Mouse (Mus musculus) myocyte (in vitro differentiated cells): ENCODE data around the gene Pam16.

Experiments used
- CEBPB ChIP-seq: IDR thresholded peaks from 2 replicates; pipeline ENCODE4 v1.6.1; 2011; ENCODE audit warnings: mild to moderate bottlenecking, moderate library complexity; ENCODE audit not compliant: poor library complexity, insufficient read depth, severe bottlenecking
- E2F4 ChIP-seq: IDR thresholded peaks from one replicate; pipeline ENCODE4 v1.6.1; 2011; ENCODE audit warnings: mild to moderate bottlenecking, control low read depth, moderate library complexity; ENCODE audit not compliant: insufficient read depth
- MAX ChIP-seq: IDR thresholded peaks from one replicate; pipeline ENCODE4 v1.6.1; 2011; ENCODE audit warnings: low read depth, mild to moderate bottlenecking, control low read depth
- MYOG ChIP-seq, 3 experiments: IDR thresholded peaks; one replicate each; pipeline ENCODE4 v1.6.1; 2011; ENCODE audit warnings: control low read depth in 2 of 3, low read depth in 2 of 3, mild to moderate bottlenecking in 2 of 3; ENCODE audit not compliant: insufficient read length in 2 of 3, control insufficient read depth in 1 of 3, insufficient read depth in 1 of 3
- POLR2A ChIP-seq: IDR thresholded peaks from one replicate; pipeline ENCODE4 v1.6.1; 2011; ENCODE audit warnings: low read depth, mild to moderate bottlenecking, control low read depth, moderate library complexity; ENCODE audit not compliant: insufficient read length
- SRF ChIP-seq: IDR thresholded peaks from one replicate; pipeline ENCODE4 v1.6.1; 2011; ENCODE audit warnings: low read depth; ENCODE audit not compliant: control insufficient read depth, insufficient read length

GRCm38 (mm10) chr16:4642937-4643336 is 18.1 kb upstream of the Pam16 start:
- TF ChIP-seq SRF (no peak), CEBPB (no peak), POLR2A (peak; percentile 29), MYOG (IDR thresholded peaks at IDR 0.05; ENCODE audit: control insufficient read depth in 1 of 3, insufficient read depth in 1 of 3, insufficient read length in 2 of 3, low read depth in 2 of 3) (peak in 2 of 3 experiments; percentile 57 to 90), E2F4 (no peak), MAX (no peak)
